Comparison of ENCODE assay signal across 8 mouse cellular contexts in genomic region chr11:69795983-69796435, GRCm38 (mm10). TPM values are rescaled to one million over a fixed set of nuclear protein-coding genes. Genes with fewer than 3 reads are reported as not detected.
DNase-seq lines count a peak whose midpoint lies in the region; ATAC-seq and TF ChIP-seq lines count a peak whose summit lies in the region.

No protein-coding gene starts in this region.

- no peak for DNase-seq in left cerebral cortex, adult 2 months (ENCODE audit: extremely low spot score in 1 of 2, low spot score in 2 of 2)
- no peak for DNase-seq in left cerebral cortex, adult 11 months (ENCODE audit: low spot score)
- no peak for DNase-seq in hindbrain, postnatal 0 days (ENCODE audit: low spot score)
- DNase-seq in naive thymus-derived CD4-positive, alpha-beta T cell, adult 2 months (ENCODE audit: low read depth): peak; percentile 45
- no peak for DNase-seq in layer of hippocampus, adult 8-10 months (ENCODE audit: low spot score in 2 of 2)
- no peak for DNase-seq in frontal cortex, postnatal 14 days (ENCODE audit: low spot score in 2 of 2)
- no peak for DNase-seq in gastrocnemius, adult 18-20 months (ENCODE audit: low spot score)

- no peaks in the 10 kb centered on the region; the same call in 1 of the 2 replicates for H3K36me3 ChIP-seq in embryonic facial prominence, embryonic 13.5 days
- no peaks in the 10 kb centered on the region for H3K36me3 ChIP-seq in hindbrain, postnatal 0 days (ENCODE audit: insufficient read depth, low read length)

- 2% methylated on average over 13 of the region's 13 CpGs for WGBS in embryonic facial prominence, embryonic 13.5 days
- WGBS in hindbrain, postnatal 0 days: 3% methylated on average over 13 of the region's 13 CpGs

- H3K4me3 ChIP-seq in left cerebral cortex, adult 2 months: peak overlapping the region; percentile 46
- H3K4me3 ChIP-seq in embryonic facial prominence, embryonic 13.5 days: peak overlapping the region; percentile 48
- H3K4me3 ChIP-seq in hindbrain, postnatal 0 days (ENCODE audit: low read length): peak overlapping the region; percentile 39

- H3K9me3 ChIP-seq in embryonic facial prominence, embryonic 13.5 days: no peaks in the 10 kb centered on the region
- no peaks in the 10 kb centered on the region for H3K9me3 ChIP-seq in hindbrain, postnatal 0 days (ENCODE audit: low read length)

- peaks cover 28% of the 10 kb centered on the region for H3K4me1 ChIP-seq in embryonic facial prominence, embryonic 13.5 days
- peaks cover 15% of the 10 kb centered on the region for H3K4me1 ChIP-seq in hindbrain, postnatal 0 days (ENCODE audit: insufficient read depth, low read length)

- no peak for ATAC-seq in embryonic facial prominence, embryonic 13.5 days (ENCODE audit: insufficient number of reproducible peaks, insufficient read depth, low FRiP score, low TSS enrichment, low read depth)
- ATAC-seq in hindbrain, postnatal 0 days: no peak

- H3K27ac ChIP-seq in left cerebral cortex, adult 2 months: no peak overlapping the region; the same call in 1 of the 2 replicates
- no peak overlapping the region for H3K27ac ChIP-seq in embryonic facial prominence, embryonic 13.5 days
- no peak overlapping the region for H3K27ac ChIP-seq in hindbrain, postnatal 0 days

- intact Hi-C loops in left cerebral cortex, adult 2 months (cut with DNase I): no loop called here

- H3K9ac ChIP-seq in embryonic facial prominence, embryonic 13.5 days: peak overlapping the region; percentile 61
- H3K9ac ChIP-seq in hindbrain, postnatal 0 days (replicated peaks; ENCODE audit: low read length): peak overlapping the region; percentile 25; the same call in 1 of the 2 replicates

- TF ChIP-seq CTCF in left cerebral cortex, adult 2 months (IDR thresholded peaks at IDR 0.05): no peak
- no peak for TF ChIP-seq CTCF in hindbrain, postnatal 0 days (IDR thresholded peaks at IDR 0.05; ENCODE audit: low read depth)

- peak overlapping the region; percentile 94 for H3K4me2 ChIP-seq in embryonic facial prominence, embryonic 13.5 days
- H3K4me2 ChIP-seq in hindbrain, postnatal 0 days (ENCODE audit: low read depth, low read length): peak overlapping the region; percentile 64

- H3K27me3 ChIP-seq in embryonic facial prominence, embryonic 13.5 days: peaks cover 58% of the 10 kb centered on the region
- H3K27me3 ChIP-seq in hindbrain, postnatal 0 days (ENCODE audit: insufficient read depth, low read length): no peaks in the 10 kb centered on the region

RNA-seq across cellular contexts. Expression of gene Chrnb1, which starts 0.3 kb away (rescaled TPM):
- 1 to 10 TPM; 1.0 to 1.4 TPM for total RNA-seq in left cerebral cortex, adult 2 months (2021)
- polyA plus RNA-seq in embryonic facial prominence, embryonic 13.5 days (2015; fragmentation: Nextera tagmentation; extraction: Ambion mirVana): 5.4 and 5.7 TPM in 2 replicates
- total RNA-seq in hindbrain, postnatal 0 days (2014; rRNA removed): 1.5 TPM in 1 of 2 replicates, not detected in the other
- 0.85 and 1.5 TPM in 2 replicates for polyA plus RNA-seq in hindbrain, postnatal 0 days (2015; fragmentation: Nextera tagmentation; extraction: Ambion mirVana)
- total RNA-seq in layer of hippocampus, adult 8-10 months (2022): 1 to 10 TPM in 3 of 4 experiments, under 1 TPM in 1; 0.49 to 2.2 (median 1.1) TPM
- 10 to 100 TPM; 30.6 to 31.2 TPM for total RNA-seq in gastrocnemius, adult 18-20 months (2021)

RNA-seq across cellular contexts. Expression of gene Fgf11, which starts 5.6 kb away (rescaled TPM):
- total RNA-seq in left cerebral cortex, adult 2 months (2021): 10 to 100 TPM; 15.9 to 19.8 TPM
- polyA plus RNA-seq in embryonic facial prominence, embryonic 13.5 days (2015; fragmentation: Nextera tagmentation; extraction: Ambion mirVana): 3.6 TPM in 2 replicates
- total RNA-seq in hindbrain, postnatal 0 days (2014; rRNA removed): 19.1 and 19.2 TPM in 2 replicates
- 3.8 and 4.4 TPM in 2 replicates for polyA plus RNA-seq in hindbrain, postnatal 0 days (2015; fragmentation: Nextera tagmentation; extraction: Ambion mirVana)
- 10 to 100 TPM; 26.1 to 36.5 (median 30.6) TPM for total RNA-seq in layer of hippocampus, adult 8-10 months (2022)
- total RNA-seq in gastrocnemius, adult 18-20 months (2021): 1 to 10 TPM; 3.5 to 4.0 TPM

RNA-seq across cellular contexts. Expression of gene Tmem102, which starts 9.4 kb away (rescaled TPM):
- total RNA-seq in left cerebral cortex, adult 2 months (2021): under 1 TPM in 1 of 2 experiments, not detected in 1; 0.23 TPM
- 4.0 and 4.7 TPM in 2 replicates for polyA plus RNA-seq in embryonic facial prominence, embryonic 13.5 days (2015; fragmentation: Nextera tagmentation; extraction: Ambion mirVana)
- 0.16 and 0.72 TPM in 2 replicates for total RNA-seq in hindbrain, postnatal 0 days (2014; rRNA removed)
- polyA plus RNA-seq in hindbrain, postnatal 0 days (2015; fragmentation: Nextera tagmentation; extraction: Ambion mirVana): 1.1 and 1.5 TPM in 2 replicates
- under 1 TPM in 2 of 4 experiments, not detected in 2; 0.17 to 0.47 TPM for total RNA-seq in layer of hippocampus, adult 8-10 months (2022)
- total RNA-seq in gastrocnemius, adult 18-20 months (2021): under 1 TPM; 0.14 to 0.18 TPM

RNA-seq across cellular contexts. Expression of gene Gm39566, which starts 19.1 kb away (rescaled TPM):
- total RNA-seq in left cerebral cortex, adult 2 months (2021): not detected
- polyA plus RNA-seq in embryonic facial prominence, embryonic 13.5 days (2015; fragmentation: Nextera tagmentation; extraction: Ambion mirVana): not detected in 2 replicates
- not detected in 2 replicates for total RNA-seq in hindbrain, postnatal 0 days (2014; rRNA removed)
- not detected in 2 replicates for polyA plus RNA-seq in hindbrain, postnatal 0 days (2015; fragmentation: Nextera tagmentation; extraction: Ambion mirVana)
- total RNA-seq in layer of hippocampus, adult 8-10 months (2022): not detected
- not detected for total RNA-seq in gastrocnemius, adult 18-20 months (2021)

RNA-seq across cellular contexts. Expression of gene Spem2, which starts 22.3 kb away (rescaled TPM):
- total RNA-seq in left cerebral cortex, adult 2 months (2021): not detected
- polyA plus RNA-seq in embryonic facial prominence, embryonic 13.5 days (2015; fragmentation: Nextera tagmentation; extraction: Ambion mirVana): not detected in 2 replicates
- not detected in 2 replicates for total RNA-seq in hindbrain, postnatal 0 days (2014; rRNA removed)
- polyA plus RNA-seq in hindbrain, postnatal 0 days (2015; fragmentation: Nextera tagmentation; extraction: Ambion mirVana): not detected in 2 replicates
- not detected for total RNA-seq in layer of hippocampus, adult 8-10 months (2022)
- total RNA-seq in gastrocnemius, adult 18-20 months (2021): not detected

Comparison
In these comparisons a context has a peak if more than half of its experiments do, and no peak if none do; other contexts are left out.
1. RNA of gene Chrnb1, which starts 0.3 kb away (total RNA-seq): 30.6 to 31.2 TPM in gastrocnemius, adult 18-20 months; 1.5 TPM in hindbrain, postnatal 0 days, 1.0 to 1.4 TPM in left cerebral cortex, adult 2 months and 0.49 to 2.2 TPM in layer of hippocampus, adult 8-10 months; every median in the first group is over 4 times any median in the second.
2. Peak in every context shown above with its lines, with median percentiles within 50 percentile points of each other: H3K4me3 ChIP-seq.